In genomic region chr5:65242740-65243139, GRCm38 (mm10) we compare ENCODE assay signal across 7 mouse cellular contexts. TPM values are rescaled to one million over a fixed set of nuclear protein-coding genes. Genes with fewer than 3 reads are reported as not detected.
DNase-seq lines count a peak whose midpoint lies in the region; ATAC-seq and TF ChIP-seq lines count a peak whose summit lies in the region.

No protein-coding gene starts in this region.

- H3K27me3 ChIP-seq in liver, postnatal 0 days (ENCODE audit: insufficient read depth, low read length) = no peaks in the 10 kb centered on the region

- no peaks in the 10 kb centered on the region for H3K9me3 ChIP-seq in liver, postnatal 0 days (ENCODE audit: low read length)

- DNase-seq in kidney, postnatal 4 days = peak; percentile 27 to 32
- DNase-seq in kidney, adult 8-10 months = no peak
- peak; percentile 14 to 26 for DNase-seq in CD8-positive naive resting alpha-beta T cell, adult 2 months (ENCODE audit: low read depth in 2 of 2, low spot score in 2 of 2)
- peak; percentile 20 for DNase-seq in MEL-GATA-1-ER (ENCODE audit: extremely low read depth, low read depth)
- DNase-seq in embryo, embryonic 10.5 days (ENCODE audit: low spot score) = peak; percentile 69
- DNase-seq in liver, postnatal 0 days = peak; percentile 46
- DNase-seq in spleen, postnatal 4 days (ENCODE audit: low spot score in 2 of 2) = no peak

- TF ChIP-seq EP300 in liver, postnatal 0 days (IDR thresholded peaks at IDR 0.05; ENCODE audit: low read depth) = no peak

- TF ChIP-seq CTCF in liver, postnatal 0 days (IDR thresholded peaks at IDR 0.05; ENCODE audit: low read depth) = peak; percentile 64

- WGBS in liver, postnatal 0 days (ENCODE audit: insufficient replicate concordance) = 58% methylated on average over 5 of the region's 5 CpGs

- no peak overlapping the region for H3K4me3 ChIP-seq in liver, postnatal 0 days (ENCODE audit: low read depth, low read length)

- no peak for ATAC-seq in liver, postnatal 0 days

- no peaks in the 10 kb centered on the region for H3K4me1 ChIP-seq in liver, postnatal 0 days (ENCODE audit: insufficient read depth)

- no peaks in the 10 kb centered on the region for H3K36me3 ChIP-seq in liver, postnatal 0 days (replicated peaks; ENCODE audit: insufficient read depth, low read length)

- H3K4me2 ChIP-seq in liver, postnatal 0 days (ENCODE audit: low read depth, low read length) = no peak overlapping the region

- H3K27ac ChIP-seq in liver, postnatal 0 days (ENCODE audit: low read depth) = no peak overlapping the region

- no peak overlapping the region for H3K9ac ChIP-seq in liver, postnatal 0 days (replicated peaks)

RNA-seq across cellular contexts. Expression of gene Wdr19, which starts 43.2 kb away (rescaled TPM):
- 0.71 and 1.1 TPM in 2 replicates for polyA plus RNA-seq in liver, postnatal 0 days (2015; fragmentation: Nextera tagmentation; extraction: Ambion mirVana)

Comparison
In these comparisons a context has a peak if more than half of its experiments do, and no peak if none do; other contexts are left out.
1. DNase-seq: peak in kidney, postnatal 4 days (2 of 2), CD8-positive naive resting alpha-beta T cell, adult 2 months (2 of 2), MEL-GATA-1-ER (single experiment), embryo, embryonic 10.5 days (single experiment) and liver, postnatal 0 days (single experiment); none in kidney, adult 8-10 months (0 of 2) and spleen, postnatal 4 days (0 of 2).